Mouse (Mus musculus) CD4-positive naive resting alpha-beta T cell, adult 57 days (primary cell): ENCODE measurements around the gene Sept4. TPM values are rescaled to one million over a fixed set of nuclear protein-coding genes. Genes with fewer than 3 reads are reported as not detected.

Experiments
- total RNA-seq: library from RNA; stranded (reverse); gene quantifications from one replicate; pipeline ENCODE4 v1.2.4, GENCODE M21; 2023

Sept4 gene
- total RNA-seq, result 4.3 TPM

GRCm38 (mm10) chr11:87568255-87568953 lies at the start of gene Sept4:
TSS of gene Sept4 (plus strand) at chr11:87568903.

DNA sequence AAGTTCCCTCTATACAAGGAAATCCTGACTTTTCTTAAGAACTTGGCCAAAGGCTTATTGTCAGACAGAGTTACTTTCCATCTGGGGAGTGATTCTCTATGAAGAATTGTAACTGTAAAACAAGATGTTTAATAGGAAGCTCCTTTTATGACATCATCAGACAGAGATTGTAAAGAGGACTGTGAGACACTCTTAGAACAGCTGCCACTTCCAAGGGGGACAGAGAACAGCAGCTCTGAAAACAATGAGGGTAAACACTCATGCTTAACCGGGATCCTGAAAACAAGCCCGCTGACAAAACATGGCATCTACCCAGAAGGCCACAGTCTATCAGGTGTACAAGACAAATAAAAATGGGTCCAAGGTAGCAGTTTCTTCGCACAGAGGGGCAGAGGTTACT lies 2.2 kb upstream of the Sept4 start, which contains the start of gene Gm11492:
Gm11492 (plus strand) TSS at position 153 of the 400 bp plus-strand sequence.

DNA sequence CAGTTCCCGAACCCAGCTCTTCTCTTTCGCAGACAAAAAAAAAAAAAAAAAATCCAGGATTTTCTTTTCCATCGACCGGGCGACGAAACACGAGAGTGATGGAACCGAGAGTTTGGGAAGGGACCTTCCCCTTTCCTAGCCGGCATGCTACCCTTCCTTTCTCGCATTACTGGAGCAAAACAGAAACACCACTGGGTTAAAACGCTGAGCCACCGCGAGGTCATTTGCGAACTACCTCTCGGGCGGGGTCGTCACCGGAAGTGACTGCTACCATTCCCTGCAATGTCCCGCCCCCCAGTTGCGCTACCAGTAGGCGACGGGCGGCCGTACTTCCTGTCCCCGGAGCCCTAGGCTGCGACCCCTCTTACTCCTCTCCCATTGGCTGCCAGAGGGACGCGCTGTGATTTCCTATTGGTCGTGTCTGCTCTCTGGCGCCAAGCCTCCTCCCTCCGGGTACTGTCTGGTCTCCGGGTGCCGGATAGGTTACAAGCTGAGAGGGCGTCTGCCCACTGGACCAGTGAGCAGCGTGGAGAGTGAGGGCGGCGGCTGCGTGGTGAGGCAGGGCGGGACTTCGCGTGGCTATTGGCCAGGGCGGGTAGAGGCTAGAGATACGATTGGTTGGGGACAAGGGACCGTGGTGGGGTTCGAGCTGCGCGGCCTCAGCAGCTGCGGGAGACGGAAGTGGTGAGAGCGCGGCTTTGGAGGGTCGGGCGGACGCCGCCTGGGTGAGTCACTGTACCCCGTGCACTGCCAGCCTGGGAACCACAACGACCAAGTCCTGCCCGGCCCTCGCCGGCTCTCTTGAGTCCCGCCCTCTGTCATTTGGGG lies 23.0 kb downstream of the Sept4 start, which contains the start of gene Mtmr4:
Mtmr4 (plus strand) TSS at position 637 of the 828 bp plus-strand sequence.

DNA sequence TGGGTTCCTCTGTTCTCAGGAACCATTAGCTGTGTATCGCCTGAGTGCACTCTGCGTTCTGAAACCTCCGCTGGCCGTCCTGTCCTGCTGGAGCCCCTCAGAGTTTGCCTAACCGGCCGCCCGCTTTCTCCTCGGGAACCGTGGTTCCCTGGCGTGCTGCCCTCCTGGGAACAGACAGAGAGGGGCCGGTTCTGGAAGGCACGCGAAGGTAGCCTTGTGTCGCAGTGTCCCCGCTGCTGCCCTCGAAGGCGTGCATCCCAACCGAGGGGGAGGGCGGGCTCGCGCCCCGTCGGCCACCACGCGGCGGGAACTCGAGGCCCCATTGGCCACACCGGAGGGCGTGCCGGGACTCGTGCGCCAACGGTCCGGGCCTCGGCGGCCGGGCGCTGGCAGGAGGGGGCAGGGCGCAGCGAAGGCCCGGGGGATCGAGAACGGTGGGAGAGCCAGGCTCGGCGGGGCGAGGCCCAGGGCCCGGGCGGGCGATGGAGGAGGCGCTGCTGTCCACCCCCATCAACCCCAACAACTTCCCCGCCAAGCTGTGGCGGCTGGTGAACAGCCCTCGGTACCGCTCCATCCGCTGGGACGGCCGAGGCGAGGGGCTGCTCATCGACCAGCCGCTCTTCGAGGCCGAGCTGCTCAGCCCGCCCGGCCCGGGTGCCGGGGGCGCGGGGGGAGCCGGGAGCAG lies 48.2 kb downstream of the Sept4 start, which contains the start of gene Hsf5:
Hsf5 (plus strand) TSS at position 375 of the 685 bp plus-strand sequence.

Other genes with a start within 250 kb of the Sept4 start
- gene Ppm1e, start 209.9 kb upstream of the Sept4 start, total RNA-seq, result 0.47 TPM
- gene Rad51c, start 163.9 kb upstream of the Sept4 start, total RNA-seq, result 2.3 TPM
- gene Tex14, start 163.8 kb upstream of the Sept4 start, total RNA-seq, result 0.77 TPM
- gene Gm11492, start 2.2 kb upstream of the Sept4 start, total RNA-seq, result not detected
- gene Mtmr4, start 23.3 kb downstream of the Sept4 start, total RNA-seq, result 24.1 TPM
- not detected for gene Hsf5, start 48.3 kb downstream of the Sept4 start, total RNA-seq
- gene Rnf43, start 93.8 kb downstream of the Sept4 start, total RNA-seq, result 5.1 TPM
- gene Supt4a, start 168.6 kb downstream of the Sept4 start, total RNA-seq, result 160 TPM
- gene Tspoap1, start 191.6 kb downstream of the Sept4 start, total RNA-seq, result 5.2 TPM
- gene Mpo, start 224.7 kb downstream of the Sept4 start, total RNA-seq, result 1.1 TPM